Mouse (Mus musculus): ENCODE measurements around the gene Pcgf1.

Gene Pcgf1

GRCm38 (mm10) chr6:83066441-83066840 is 11.2 kb upstream of the Pcgf1 start:
- no peak for DNase-seq

- no peak for DNase-seq
These were observed 9.4 kb upstream of the Pcgf1 start for GRCm38 (mm10) chr6:83068221-83068620.

- DNase-seq, result no peak
These were observed 8.8 kb upstream of the Pcgf1 start for GRCm38 (mm10) chr6:83068706-83069487.

- DNase-seq, result no peak
These were observed 8.0 kb upstream of the Pcgf1 start for GRCm38 (mm10) chr6:83069488-83070246.

GRCm38 (mm10) chr6:83070247-83070310 is 7.6 kb upstream of the Pcgf1 start, which contains the start of gene Tlx2:
Gene Tlx2 (minus strand): TSS chr6:83070293.
- DNase-seq, result no peak

- DNase-seq, result no peak
These were observed 7.1 kb upstream of the Pcgf1 start for GRCm38 (mm10) chr6:83070311-83071219.

- DNase-seq, result no peak
These were observed 6.4 kb upstream of the Pcgf1 start for GRCm38 (mm10) chr6:83071220-83071619.

GRCm38 (mm10) chr6:83074979-83075378 is 2.7 kb upstream of the Pcgf1 start:
- DNase-seq, result no peak

GRCm38 (mm10) chr6:83078324-83078858 is 722 bp downstream of the Pcgf1 start:
- peak; percentile 100 for DNase-seq

- no peak for DNase-seq
These were observed 2.5 kb downstream of the Pcgf1 start for GRCm38 (mm10) chr6:83080210-83080609.

- DNase-seq, result no peak
These were observed 5.8 kb downstream of the Pcgf1 start for GRCm38 (mm10) chr6:83083497-83083896.

- no peak for DNase-seq
These were observed 6.8 kb downstream of the Pcgf1 start for GRCm38 (mm10) chr6:83084477-83084876.

- DNase-seq, result no peak
These were observed 8.7 kb downstream of the Pcgf1 start, which contains the start of gene Lbx2 for GRCm38 (mm10) chr6:83086121-83087035. Gene Lbx2 (plus strand): TSS chr6:83086367.

GRCm38 (mm10) chr6:83087205-83087925 is 9.7 kb downstream of the Pcgf1 start:
- peak; percentile 95 for DNase-seq

GRCm38 (mm10) chr6:83087926-83088260 is 10.2 kb downstream of the Pcgf1 start:
- DNase-seq, result no peak

- no peak for DNase-seq
These were observed 14.9 kb downstream of the Pcgf1 start for GRCm38 (mm10) chr6:83092416-83093127.

GRCm38 (mm10) chr6:83095968-83096367 is 18.3 kb downstream of the Pcgf1 start:
- no peak for DNase-seq

GRCm38 (mm10) chr6:83098411-83098810 is 20.7 kb downstream of the Pcgf1 start:
- no peak for DNase-seq

- DNase-seq, result peak; percentile 99
These were observed 23.6 kb downstream of the Pcgf1 start, which contains the start of the genes Ccdc142 and Gm42688 for GRCm38 (mm10) chr6:83101316-83101687. Gene Ccdc142 (plus strand): TSS chr6:83101601. Gene Gm42688 (plus strand): TSS chr6:83101617.

GRCm38 (mm10) chr6:83101688-83102556 is 24.3 kb downstream of the Pcgf1 start:
- peak; percentile 96 for DNase-seq

All from heart, adult 11 months (tissue).